Mouse (Mus musculus): ENCODE results near the gene Shroom4. TPM values are rescaled to one million over a fixed set of nuclear protein-coding genes. Genes with fewer than 3 reads are reported as not detected.

Shroom4 gene
- polyA plus RNA-seq, 2 experiments, result 0.23 to 0.50 TPM

GRCm38 (mm10) chrX:6415412-6415811 lies 15.8 kb downstream of the Shroom4 start:
- Histone ChIP-seq H3K4me3 (ENCODE audit: insufficient read depth in 1 of 2, low read depth in 2 of 2, low read length in 2 of 2) (no peak overlapping the region), H3K27me3 (ENCODE audit: control insufficient read depth, insufficient read depth, low read length) (no peaks in the 10 kb centered on the region), H3K4me2 (ENCODE audit: low read depth) (no peak overlapping the region), H3K9ac (replicated peaks) (no peak overlapping the region), H3K36me3 (replicated peaks; ENCODE audit: control insufficient read depth, insufficient read depth, low read depth) (no peaks in the 10 kb centered on the region), H3K4me1 (replicated peaks; ENCODE audit: control insufficient read depth in 2 of 2, insufficient read depth in 2 of 2, low read length in 1 of 2) (no peaks in the 10 kb centered on the region), H3K9me3 (ENCODE audit: control insufficient read depth, low read length) (no peaks in the 10 kb centered on the region), H3K27ac (no peak overlapping the region)
- TF ChIP-seq CTCF (IDR thresholded peaks at IDR 0.05; ENCODE audit: low read depth) (no peak), EP300 (IDR thresholded peaks at IDR 0.05; ENCODE audit: low read depth) (no peak)
- WGBS (ENCODE audit: insufficient replicate concordance), result 72% methylated on average over 12 of the region's 12 CpGs
- ATAC-seq (ENCODE audit: insufficient read depth), result no peak
- DNase-seq (ENCODE audit: low read depth in 3 of 3, low spot score in 3 of 3), result no peak

- ATAC-seq (ENCODE audit: insufficient read depth) (no peak), DNase-seq (ENCODE audit: low read depth in 3 of 3, low spot score in 3 of 3) (no peak)
- TF ChIP-seq CTCF (IDR thresholded peaks at IDR 0.05; ENCODE audit: low read depth), result no peak
- no peak for TF ChIP-seq EP300 (IDR thresholded peaks at IDR 0.05; ENCODE audit: low read depth)
- Histone ChIP-seq H3K27me3 (ENCODE audit: control insufficient read depth, insufficient read depth, low read length) (no peaks in the 10 kb centered on the region), H3K9me3 (ENCODE audit: control insufficient read depth, low read length) (no peaks in the 10 kb centered on the region), H3K4me3 (ENCODE audit: insufficient read depth in 1 of 2, low read depth in 2 of 2, low read length in 2 of 2) (no peak overlapping the region), H3K4me2 (ENCODE audit: low read depth) (no peak overlapping the region), H3K27ac (no peak overlapping the region), H3K9ac (replicated peaks) (no peak overlapping the region), H3K4me1 (replicated peaks; ENCODE audit: control insufficient read depth in 2 of 2, insufficient read depth in 2 of 2, low read length in 1 of 2) (no peaks in the 10 kb centered on the region), H3K36me3 (replicated peaks; ENCODE audit: control insufficient read depth, insufficient read depth, low read depth) (no peaks in the 10 kb centered on the region)
- 71% methylated on average over 5 of the region's 5 CpGs for WGBS (ENCODE audit: insufficient replicate concordance)
These were observed 16.3 kb downstream of the Shroom4 start for GRCm38 (mm10) chrX:6415936-6416335.

GRCm38 (mm10) chrX:6418140-6418539 lies 18.5 kb downstream of the Shroom4 start:
- TF ChIP-seq EP300 (IDR thresholded peaks at IDR 0.05; ENCODE audit: low read depth) (no peak), CTCF (IDR thresholded peaks at IDR 0.05; ENCODE audit: low read depth) (no peak)
- Histone ChIP-seq H3K4me3 (ENCODE audit: insufficient read depth in 1 of 2, low read depth in 2 of 2, low read length in 2 of 2) (no peak overlapping the region), H3K9ac (replicated peaks) (no peak overlapping the region), H3K4me1 (replicated peaks; ENCODE audit: control insufficient read depth in 2 of 2, insufficient read depth in 2 of 2, low read length in 1 of 2) (no peaks in the 10 kb centered on the region), H3K27ac (no peak overlapping the region), H3K4me2 (ENCODE audit: low read depth) (no peak overlapping the region), H3K27me3 (ENCODE audit: control insufficient read depth, insufficient read depth, low read length) (no peaks in the 10 kb centered on the region), H3K36me3 (replicated peaks; ENCODE audit: control insufficient read depth, insufficient read depth, low read depth) (no peaks in the 10 kb centered on the region), H3K9me3 (ENCODE audit: control insufficient read depth, low read length) (no peaks in the 10 kb centered on the region)
- WGBS (ENCODE audit: insufficient replicate concordance), result 30% methylated on average over 4 of the region's 4 CpGs
- ATAC-seq (ENCODE audit: insufficient read depth) (no peak), DNase-seq (ENCODE audit: low read depth in 3 of 3, low spot score in 3 of 3) (no peak)

GRCm38 (mm10) chrX:6435260-6435659 lies 35.6 kb downstream of the Shroom4 start:
- no peak overlapping the region for H3K4me3 ChIP-seq (ENCODE audit: insufficient read depth in 1 of 2, low read depth in 2 of 2, low read length in 2 of 2)
- H3K36me3 ChIP-seq (replicated peaks; ENCODE audit: control insufficient read depth, insufficient read depth, low read depth), result no peaks in the 10 kb centered on the region
- ATAC-seq (ENCODE audit: insufficient read depth) (no peak), DNase-seq (ENCODE audit: low read depth in 3 of 3, low spot score in 3 of 3) (no peak)
- no peak overlapping the region for H3K9ac ChIP-seq (replicated peaks)
- H3K27ac ChIP-seq, result no peak overlapping the region
- no peak for TF ChIP-seq EP300 (IDR thresholded peaks at IDR 0.05; ENCODE audit: low read depth)
- TF ChIP-seq CTCF (IDR thresholded peaks at IDR 0.05; ENCODE audit: low read depth), result no peak
- WGBS (ENCODE audit: insufficient replicate concordance), result 38% methylated on average over 2 of the region's 2 CpGs
- H3K4me2 ChIP-seq (ENCODE audit: low read depth), result no peak overlapping the region
- no peaks in the 10 kb centered on the region for H3K4me1 ChIP-seq (replicated peaks; ENCODE audit: control insufficient read depth in 2 of 2, insufficient read depth in 2 of 2, low read length in 1 of 2)
- no peaks in the 10 kb centered on the region for H3K9me3 ChIP-seq (ENCODE audit: control insufficient read depth, low read length)
- no peaks in the 10 kb centered on the region for H3K27me3 ChIP-seq (ENCODE audit: control insufficient read depth, insufficient read depth, low read length)

- no peak for DNase-seq (ENCODE audit: low read depth in 3 of 3, low spot score in 3 of 3)
- WGBS (ENCODE audit: insufficient replicate concordance), result 68% methylated on average over 1 of the region's 1 CpGs
- no peak for ATAC-seq (ENCODE audit: insufficient read depth)
- no peak overlapping the region for H3K4me2 ChIP-seq (ENCODE audit: low read depth)
- no peak overlapping the region for H3K27ac ChIP-seq
- no peaks in the 10 kb centered on the region for H3K4me1 ChIP-seq (replicated peaks; ENCODE audit: control insufficient read depth in 2 of 2, insufficient read depth in 2 of 2, low read length in 1 of 2)
- TF ChIP-seq EP300 (IDR thresholded peaks at IDR 0.05; ENCODE audit: low read depth) (no peak), CTCF (IDR thresholded peaks at IDR 0.05; ENCODE audit: low read depth) (no peak)
- no peaks in the 10 kb centered on the region for H3K9me3 ChIP-seq (ENCODE audit: control insufficient read depth, low read length)
- no peaks in the 10 kb centered on the region for H3K36me3 ChIP-seq (replicated peaks; ENCODE audit: control insufficient read depth, insufficient read depth, low read depth)
- H3K9ac ChIP-seq (replicated peaks), result no peak overlapping the region
- H3K4me3 ChIP-seq (ENCODE audit: insufficient read depth in 1 of 2, low read depth in 2 of 2, low read length in 2 of 2), result no peak overlapping the region
- H3K27me3 ChIP-seq (ENCODE audit: control insufficient read depth, insufficient read depth, low read length), result no peaks in the 10 kb centered on the region
These were observed 46.8 kb downstream of the Shroom4 start for GRCm38 (mm10) chrX:6446422-6446821.

Data from liver, embryonic 14.5 days (tissue).